Mouse (Mus musculus) thymus, adult 2 months (tissue): ENCODE measurements around the gene Map3k4. TPM values are rescaled to one million over a fixed set of nuclear protein-coding genes. Genes with fewer than 3 reads are reported as not detected.

Experiments used
- DNase-seq: peaks from one replicate; pipeline ENCODE4 v3.0.0; 2021
- H3K27ac ChIP-seq: fragments of 200-500 bp; 2 replicates; pipeline ENCODE4 v1.5.1; 2012; ENCODE audit warnings: low read length, control low read depth; ENCODE audit not compliant: control insufficient read depth, insufficient read depth
- H3K27me3 ChIP-seq: fragments of 200-500 bp; 2 replicates; pipeline ENCODE4 v1.6.1; 2012; ENCODE audit warnings: mild to moderate bottlenecking, low read length, moderate library complexity, mixed read lengths; ENCODE audit not compliant: control insufficient read depth, insufficient read depth
- H3K36me3 ChIP-seq: fragments of 200-500 bp; 2 replicates; pipeline ENCODE4 v1.6.1; 2012; ENCODE audit warnings: mild to moderate bottlenecking, low read length, moderate library complexity; ENCODE audit not compliant: control insufficient read depth, insufficient read depth
- H3K4me1 ChIP-seq: fragments of 200-500 bp; replicated peaks from 2 replicates; pipeline ENCODE4 v1.6.1; 2012; ENCODE audit warnings: low read length; ENCODE audit not compliant: control insufficient read depth, insufficient read depth
- H3K4me3 ChIP-seq: fragments of 200-500 bp; 2 replicates; pipeline ENCODE4 v1.5.1; 2012; ENCODE audit warnings: mild to moderate bottlenecking, low read length, control low read depth, moderate library complexity; ENCODE audit not compliant: control insufficient read depth, insufficient read depth
- CTCF ChIP-seq: fragments of 200-500 bp; IDR thresholded peaks from 2 replicates; pipeline ENCODE4 v1.5.1; 2012; ENCODE audit warnings: mild to moderate bottlenecking, control low read depth, low read length, moderate library complexity, borderline replicate concordance; ENCODE audit not compliant: control insufficient read depth, poor library complexity, insufficient read depth; ENCODE audit errors: extremely low read depth
- POLR2A ChIP-seq: fragments of 200-500 bp; IDR thresholded peaks from 2 replicates; pipeline ENCODE4 v1.6.1; 2012; ENCODE audit warnings: mild to moderate bottlenecking, low read length, control low read depth, moderate library complexity; ENCODE audit not compliant: control insufficient read depth, poor library complexity, insufficient read depth; ENCODE audit errors: extremely low read depth
- WGBS: fragments of 180-500 bp; shearing (Covaris S2); methylation state at CpG from one replicate; pipeline ENCODE4 v1.1.7; 2018; 5-methylcytosine and 5-hydroxymethylcytosine counted together
- polyA plus RNA-seq: library from polyadenylated mRNA; depleted of rRNA; stranded (reverse); fragments of >200 nt; gene quantifications from 2 replicates; pipeline ENCODE4 v1.2.3, GENCODE M21; 2012

The Map3k4 gene
- polyA plus RNA-seq, 1 experiment: 27.7 TPM

DNA sequence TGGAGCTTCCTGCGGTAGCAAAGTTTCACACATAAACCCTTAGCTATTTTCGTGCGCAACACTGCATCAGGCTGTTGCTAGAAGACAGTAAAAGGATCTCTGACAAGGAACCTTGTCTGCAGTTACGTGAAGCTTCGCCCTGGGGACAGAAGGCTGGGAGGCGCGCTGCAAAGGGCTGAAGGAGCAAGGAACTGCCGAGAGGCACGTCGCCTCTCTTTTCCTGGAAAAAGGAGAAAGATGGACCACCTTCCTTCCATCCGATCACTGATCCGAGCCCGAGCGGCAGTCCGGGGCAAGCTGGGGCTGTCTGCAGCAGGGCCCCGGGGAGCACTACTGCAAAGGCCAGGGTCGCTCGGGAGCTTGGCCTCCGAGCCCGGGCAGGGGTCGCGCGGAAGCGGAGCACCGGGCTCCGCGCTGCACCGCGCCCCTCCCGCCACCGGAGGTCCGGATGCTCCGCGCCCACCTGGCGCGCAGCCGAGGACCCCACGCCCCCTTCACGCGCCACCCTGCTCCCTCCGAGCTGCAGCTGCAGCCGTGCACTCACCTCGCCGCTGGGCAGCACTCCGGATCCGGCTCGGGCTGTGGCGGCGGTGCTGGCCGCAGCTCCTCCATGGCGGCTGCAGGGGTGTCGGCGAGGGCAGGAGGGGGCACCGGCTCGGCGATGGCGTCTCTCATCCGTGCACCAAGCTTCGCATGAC, 493 bp downstream of the Map3k4 start:
- under 1% methylated on average over 59 of the region's 59 CpGs for WGBS
- no peak for DNase-seq
- Histone ChIP-seq H3K27me3 (no peaks in the 10 kb centered on the region), H3K4me1 (peaks cover 3% of the 10 kb centered on the region; the same call in 1 of the 2 replicates), H3K4me3 (peak overlapping the region; percentile 84), H3K27ac (no peak overlapping the region), H3K36me3 (no peaks in the 10 kb centered on the region)
- TF ChIP-seq POLR2A: no peak
- 0 out of 2 replicates have a peak, but pooled peaks have one; percentile 45 for TF ChIP-seq CTCF

DNA sequence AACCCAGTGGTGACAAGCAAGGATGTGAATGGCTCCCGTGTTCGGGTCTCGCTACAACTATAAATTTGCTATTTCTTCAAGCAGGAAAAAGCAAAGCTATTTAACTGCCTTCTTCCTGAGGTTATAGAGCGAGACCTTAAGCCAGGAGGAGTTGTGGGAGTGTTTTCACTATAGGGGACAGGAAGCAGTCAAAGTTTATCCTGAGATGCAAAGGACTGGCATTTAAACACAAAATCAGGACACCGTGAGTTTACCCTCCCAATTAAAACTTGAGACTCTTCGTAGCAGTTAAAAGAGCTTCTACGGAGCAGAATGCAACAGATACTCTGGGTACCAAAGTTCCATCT, 1.0 kb downstream of the Map3k4 start:
- no peak overlapping the region for H3K27ac ChIP-seq

DNA sequence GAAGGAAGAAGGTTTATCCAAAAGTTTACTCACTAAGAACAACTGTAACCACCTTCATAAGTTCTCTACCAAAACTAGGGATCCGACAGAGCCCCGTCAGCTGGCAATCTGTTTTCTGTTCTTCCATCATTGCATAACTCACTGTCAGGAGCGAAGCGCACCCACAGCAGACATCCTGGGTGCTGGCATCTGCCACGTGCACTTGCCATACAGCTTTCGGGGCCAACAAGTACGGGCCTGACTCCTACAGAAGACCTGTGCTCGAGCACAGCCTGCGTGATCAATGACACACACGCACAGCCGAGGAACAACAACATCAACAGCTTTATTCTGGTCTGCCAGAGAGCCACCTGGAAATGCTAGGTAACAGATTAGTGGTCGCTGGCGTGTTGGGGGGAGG, 2.3 kb downstream of the Map3k4 start:
- TF ChIP-seq POLR2A (no peak), CTCF (no peak)
- H3K36me3 ChIP-seq: no peaks in the 10 kb centered on the region
- no peak overlapping the region for H3K27ac ChIP-seq
- 95% methylated on average over 13 of the region's 13 CpGs for WGBS
- H3K4me1 ChIP-seq: peaks cover 3% of the 10 kb centered on the region; the same call in 1 of the 2 replicates
- no peak overlapping the region for H3K4me3 ChIP-seq
- no peak for DNase-seq
- no peaks in the 10 kb centered on the region for H3K27me3 ChIP-seq

More for the DNA sequence above, 1.0 kb downstream of the Map3k4 start:
- no peaks in the 10 kb centered on the region for H3K36me3 ChIP-seq
- peaks cover 3% of the 10 kb centered on the region; the same call in 1 of the 2 replicates for H3K4me1 ChIP-seq
- no peaks in the 10 kb centered on the region for H3K27me3 ChIP-seq
- no peak for DNase-seq
- no peak for TF ChIP-seq POLR2A
- TF ChIP-seq CTCF: no peak
- no peak overlapping the region for H3K4me3 ChIP-seq
- WGBS: 24% methylated on average over 7 of the region's 7 CpGs

DNA sequence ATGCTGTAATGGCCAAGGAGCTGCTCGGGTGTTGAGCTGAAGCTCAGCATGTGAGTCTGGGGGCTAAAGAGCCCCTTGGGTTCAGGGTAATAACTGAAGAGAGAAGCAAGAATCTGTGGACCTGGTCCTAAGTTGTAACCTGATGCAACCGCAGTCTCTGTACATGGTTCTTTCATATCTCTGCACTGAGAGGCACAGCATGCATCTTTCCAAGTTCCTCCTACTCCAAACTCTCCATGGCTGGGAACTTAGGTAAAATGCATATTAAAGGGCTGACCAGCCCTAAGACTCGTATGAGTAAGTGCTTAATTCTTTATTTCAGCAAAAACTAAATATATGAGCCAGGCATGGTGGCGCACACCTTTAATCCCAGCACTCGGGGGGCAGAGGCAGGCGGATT, 6.3 kb downstream of the Map3k4 start:
- H3K4me3 ChIP-seq: no peak overlapping the region
- no peaks in the 10 kb centered on the region for H3K27me3 ChIP-seq
- TF ChIP-seq POLR2A (no peak), CTCF (no peak)
- no peak for DNase-seq
- H3K27ac ChIP-seq: no peak overlapping the region
- WGBS: 95% methylated on average over 6 of the region's 6 CpGs
- H3K36me3 ChIP-seq: no peaks in the 10 kb centered on the region
- H3K4me1 ChIP-seq: peaks cover 12% of the 10 kb centered on the region

DNA sequence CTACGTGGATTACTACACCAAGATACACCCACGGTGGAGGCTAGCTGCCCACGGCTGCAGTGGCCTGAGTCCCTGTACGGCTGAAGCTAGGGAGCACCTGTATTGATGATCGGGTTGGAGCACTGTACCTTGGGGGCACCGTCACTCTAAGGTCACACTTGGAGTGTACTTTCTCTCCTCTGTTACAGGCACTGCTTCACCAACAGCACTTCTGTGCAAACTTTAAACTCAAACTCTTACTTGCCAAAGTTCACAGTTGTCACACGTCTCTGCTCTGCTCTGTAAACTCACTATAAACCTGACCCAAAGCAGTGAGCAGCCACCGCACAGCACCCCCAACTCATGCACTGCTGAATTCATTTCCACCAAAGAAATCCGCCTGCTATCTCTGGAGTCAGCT, 9.1 kb downstream of the Map3k4 start:
- H3K36me3 ChIP-seq: no peaks in the 10 kb centered on the region
- no peak for DNase-seq
- 96% methylated on average over 9 of the region's 9 CpGs for WGBS
- H3K27me3 ChIP-seq: no peaks in the 10 kb centered on the region
- no peak overlapping the region for H3K4me3 ChIP-seq
- peaks cover 15% of the 10 kb centered on the region for H3K4me1 ChIP-seq
- TF ChIP-seq CTCF (no peak), POLR2A (no peak)
- H3K27ac ChIP-seq: no peak overlapping the region

DNA sequence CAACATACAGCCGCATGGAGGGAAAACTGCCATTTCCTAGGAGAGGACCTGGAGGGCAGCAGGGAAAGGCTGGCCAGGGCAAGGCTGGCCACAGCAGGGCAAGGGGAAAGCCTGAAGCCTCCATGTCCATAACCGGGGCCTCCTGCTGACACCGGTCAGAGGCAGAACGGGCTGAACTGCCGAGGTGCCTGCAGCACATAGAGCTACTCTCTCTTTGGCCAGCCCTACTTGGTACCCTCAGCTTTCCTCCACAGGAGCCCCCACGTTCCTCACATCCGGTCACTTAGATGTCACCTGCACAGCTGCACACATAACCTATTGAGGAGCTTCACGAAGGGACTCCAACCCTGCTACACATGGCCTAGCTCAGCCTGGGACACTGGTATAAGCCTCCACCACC, 9.5 kb downstream of the Map3k4 start:
- TF ChIP-seq CTCF (no peak), POLR2A (no peak)
- Histone ChIP-seq H3K4me1 (peaks cover 15% of the 10 kb centered on the region), H3K36me3 (no peaks in the 10 kb centered on the region), H3K4me3 (no peak overlapping the region), H3K27me3 (no peaks in the 10 kb centered on the region), H3K27ac (no peak overlapping the region)
- no peak for DNase-seq
- 95% methylated on average over 8 of the region's 8 CpGs for WGBS
